Mouse (Mus musculus): ENCODE data around the gene Clec4e. TPM values are rescaled to one million over a fixed set of nuclear protein-coding genes. Genes with fewer than 3 reads are reported as not detected.
"Not testable (repeated sequence)": the region's sequence is repeated elsewhere in the genome, so short reads cannot be mapped to it uniquely, and the experiment has no call there.

Gene Clec4e
- not detected in 2 replicates for polyA plus RNA-seq (2014; fragmentation: Nextera tagmentation; extraction: Ambion mirVana)

DNA sequence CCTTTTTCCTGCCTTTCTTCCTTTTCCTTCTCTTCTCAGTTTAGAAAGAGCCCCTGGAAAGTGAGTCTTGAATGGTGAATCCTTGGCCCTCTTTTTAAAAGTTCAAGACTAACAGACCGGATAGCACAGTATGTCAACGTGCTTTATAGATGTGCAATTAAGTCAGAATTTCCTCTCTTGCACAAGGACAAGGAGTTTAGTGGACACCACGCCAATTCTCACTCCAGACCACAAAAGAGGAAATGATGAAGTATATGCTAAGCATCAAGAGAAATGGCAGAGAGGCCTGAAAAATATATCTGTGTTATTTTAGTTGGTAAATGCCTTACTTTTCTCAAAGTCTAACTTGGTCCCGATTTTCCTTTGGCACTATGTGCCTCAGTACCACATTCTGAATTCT is at the start of gene Clec4e:
Gene Clec4e (minus strand): TSS at position 118 of the 400 bp plus-strand sequence.
- no peak for ATAC-seq (ENCODE audit: low read depth)
- Histone ChIP-seq H3K4me1 (ENCODE audit: control insufficient read depth, insufficient read depth, low read length) (no peaks in the 10 kb centered on the region), H3K27ac (ENCODE audit: low read depth, low read length) (no peak within 1 kb of the TSS), H3K4me2 (ENCODE audit: low read depth, low read length) (no peak within 1 kb of the TSS), H3K36me3 (ENCODE audit: control insufficient read depth, insufficient read depth, low read length) (no peaks in the 10 kb centered on the region), H3K4me3 (ENCODE audit: low read depth, low read length) (no peak within 1 kb of the TSS), H3K9ac (replicated peaks; ENCODE audit: low read depth, low read length) (no peak within 1 kb of the TSS), H3K9me3 (ENCODE audit: control insufficient read depth, low read length) (no peaks in the 10 kb centered on the region), H3K27me3 (ENCODE audit: control insufficient read depth, insufficient read depth, low read length) (no peaks in the 10 kb centered on the region)
- WGBS: 84% methylated on average over 4 of the region's 4 CpGs

- 38% methylated on average over 2 of the region's 2 CpGs for WGBS
- no peak for ATAC-seq (ENCODE audit: low read depth)
- Histone ChIP-seq H3K36me3 (ENCODE audit: control insufficient read depth, insufficient read depth, low read length) (no peaks in the 10 kb centered on the region), H3K4me3 (ENCODE audit: low read depth, low read length) (no peak overlapping the region), H3K27ac (ENCODE audit: low read depth, low read length) (no peak overlapping the region), H3K4me2 (ENCODE audit: low read depth, low read length) (no peak overlapping the region), H3K27me3 (ENCODE audit: control insufficient read depth, insufficient read depth, low read length) (no peaks in the 10 kb centered on the region), H3K4me1 (ENCODE audit: control insufficient read depth, insufficient read depth, low read length) (no peaks in the 10 kb centered on the region), H3K9ac (replicated peaks; ENCODE audit: low read depth, low read length) (no peak overlapping the region), H3K9me3 (ENCODE audit: control insufficient read depth, low read length) (no peaks in the 10 kb centered on the region)
These were observed 42.8 kb upstream of the Clec4e start for GRCm38 (mm10) chr6:123332503-123332902.

DNA sequence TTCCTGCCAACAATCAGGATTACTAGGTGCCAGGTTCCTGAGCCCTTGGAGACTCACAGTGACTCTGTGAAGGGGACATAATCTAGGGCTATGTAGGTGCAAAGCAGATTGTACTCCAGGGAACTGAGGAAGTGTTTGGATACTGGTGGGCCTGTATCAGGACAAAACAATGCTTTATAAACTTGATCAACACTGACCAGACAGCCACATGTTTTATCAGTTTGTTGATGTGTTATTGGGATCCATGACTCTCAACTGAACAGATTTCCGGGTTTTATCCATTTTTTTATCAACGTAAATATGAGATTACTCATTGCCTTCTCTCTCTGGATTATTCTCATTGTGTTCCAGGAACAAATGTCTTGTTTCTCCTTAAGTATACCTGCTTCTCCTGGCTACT is 18.4 kb upstream of the Clec4e start, which contains the start of gene Vmn2r19:
Gene Vmn2r19 (plus strand): TSS at position 301 of the 400 bp plus-strand sequence.
- no peak within 1 kb of the TSS for H3K9ac ChIP-seq (replicated peaks; ENCODE audit: low read depth, low read length)
- H3K4me3 ChIP-seq (ENCODE audit: low read depth, low read length): no peak within 1 kb of the TSS
- H3K27me3 ChIP-seq (ENCODE audit: control insufficient read depth, insufficient read depth, low read length): no peaks in the 10 kb centered on the region
- no peak for ATAC-seq (ENCODE audit: low read depth)
- H3K27ac ChIP-seq (ENCODE audit: low read depth, low read length): no peak within 1 kb of the TSS
- H3K4me1 ChIP-seq (ENCODE audit: control insufficient read depth, insufficient read depth, low read length): no peaks in the 10 kb centered on the region
- WGBS: 97% methylated on average over 2 of the region's 2 CpGs
- no peaks in the 10 kb centered on the region for H3K36me3 ChIP-seq (ENCODE audit: control insufficient read depth, insufficient read depth, low read length)
- no peaks in the 10 kb centered on the region for H3K9me3 ChIP-seq (ENCODE audit: control insufficient read depth, low read length)
- H3K4me2 ChIP-seq (ENCODE audit: low read depth, low read length): no peak within 1 kb of the TSS

- H3K4me3 ChIP-seq (ENCODE audit: low read depth, low read length); H3K27ac ChIP-seq (ENCODE audit: low read depth, low read length); H3K4me1 ChIP-seq (ENCODE audit: control insufficient read depth, insufficient read depth, low read length); H3K9ac ChIP-seq (replicated peaks; ENCODE audit: low read depth, low read length); ATAC-seq (ENCODE audit: low read depth); H3K27me3 ChIP-seq (ENCODE audit: control insufficient read depth, insufficient read depth, low read length); H3K4me2 ChIP-seq (ENCODE audit: low read depth, low read length); H3K36me3 ChIP-seq (ENCODE audit: control insufficient read depth, insufficient read depth, low read length); H3K9me3 ChIP-seq (ENCODE audit: control insufficient read depth, low read length): not testable (repeated sequence)
- 85% methylated on average over 7 of the region's 7 CpGs for WGBS
These were observed 16.6 kb upstream of the Clec4e start for GRCm38 (mm10) chr6:123306315-123306714.

DNA sequence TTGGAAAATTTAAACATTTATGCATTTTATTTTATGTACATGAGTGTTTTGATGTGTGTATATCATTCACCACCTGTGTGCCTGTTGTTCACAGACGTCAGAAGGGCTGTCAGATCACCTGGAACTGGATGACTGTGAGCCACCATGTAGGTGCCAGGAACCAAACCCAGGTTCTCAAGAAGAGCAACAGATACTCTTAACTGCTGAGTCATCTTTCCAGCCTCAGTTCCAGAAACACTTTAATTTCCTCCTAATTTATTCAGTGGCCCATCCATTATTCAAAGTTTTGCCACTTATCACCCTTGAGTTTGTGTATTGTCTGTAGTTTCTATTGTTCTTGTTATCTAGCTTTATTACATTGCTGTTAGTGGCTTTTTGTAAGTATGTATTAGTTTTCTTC is 7.0 kb upstream of the Clec4e start:
- H3K27me3 ChIP-seq (ENCODE audit: control insufficient read depth, insufficient read depth, low read length): no peaks in the 10 kb centered on the region
- ATAC-seq (ENCODE audit: low read depth): no peak
- H3K4me1 ChIP-seq (ENCODE audit: control insufficient read depth, insufficient read depth, low read length): no peaks in the 10 kb centered on the region
- no peak overlapping the region for H3K9ac ChIP-seq (replicated peaks; ENCODE audit: low read depth, low read length)
- H3K9me3 ChIP-seq (ENCODE audit: control insufficient read depth, low read length): no peaks in the 10 kb centered on the region
- H3K36me3 ChIP-seq (ENCODE audit: control insufficient read depth, insufficient read depth, low read length): no peaks in the 10 kb centered on the region
- no peak overlapping the region for H3K27ac ChIP-seq (ENCODE audit: low read depth, low read length)
- no peak overlapping the region for H3K4me3 ChIP-seq (ENCODE audit: low read depth, low read length)
- H3K4me2 ChIP-seq (ENCODE audit: low read depth, low read length): no peak overlapping the region
- 74% methylated on average over 1 of the region's 1 CpGs for WGBS

DNA sequence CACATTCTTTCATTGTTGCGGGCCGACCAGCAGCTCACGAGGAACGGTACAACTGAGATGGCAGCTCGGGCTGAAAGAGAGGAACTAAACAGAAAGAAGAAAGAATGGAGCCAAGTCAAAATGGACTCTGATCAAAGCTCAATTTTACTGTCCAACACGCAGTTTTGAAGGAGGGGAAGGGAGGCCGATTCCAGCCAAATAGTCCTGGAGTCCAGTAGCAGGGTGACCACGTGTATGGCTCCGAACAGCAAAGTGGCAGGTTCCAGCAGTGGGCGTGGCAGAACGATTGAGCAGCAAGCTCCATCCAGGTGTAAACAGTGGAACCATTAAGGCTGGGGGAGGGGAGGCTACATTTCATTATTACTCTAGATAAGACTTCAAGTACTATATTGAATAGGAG is 3.8 kb upstream of the Clec4e start:
- WGBS: 93% methylated on average over 11 of the region's 11 CpGs
- H3K27me3 ChIP-seq (ENCODE audit: control insufficient read depth, insufficient read depth, low read length); H3K36me3 ChIP-seq (ENCODE audit: control insufficient read depth, insufficient read depth, low read length): not testable (repeated sequence)

GRCm38 (mm10) chr6:123292751-123293400 is 3.2 kb upstream of the Clec4e start:
- 94% methylated on average over 1 of the region's 1 CpGs for WGBS
- H3K4me3 ChIP-seq (ENCODE audit: low read depth, low read length): no peak overlapping the region
- no peak for ATAC-seq (ENCODE audit: low read depth)
- H3K4me2 ChIP-seq (ENCODE audit: low read depth, low read length): no peak overlapping the region
- no peaks in the 10 kb centered on the region for H3K9me3 ChIP-seq (ENCODE audit: control insufficient read depth, low read length)
- no peak overlapping the region for H3K27ac ChIP-seq (ENCODE audit: low read depth, low read length)
- no peaks in the 10 kb centered on the region for H3K36me3 ChIP-seq (ENCODE audit: control insufficient read depth, insufficient read depth, low read length)
- no peaks in the 10 kb centered on the region for H3K27me3 ChIP-seq (ENCODE audit: control insufficient read depth, insufficient read depth, low read length)
- H3K9ac ChIP-seq (replicated peaks; ENCODE audit: low read depth, low read length): no peak overlapping the region
- H3K4me1 ChIP-seq (ENCODE audit: control insufficient read depth, insufficient read depth, low read length): no peaks in the 10 kb centered on the region

More for the DNA sequence above, 3.8 kb upstream of the Clec4e start:
- not testable (repeated sequence) for H3K4me2 ChIP-seq (ENCODE audit: low read depth, low read length); H3K27ac ChIP-seq (ENCODE audit: low read depth, low read length); ATAC-seq (ENCODE audit: low read depth); H3K4me3 ChIP-seq (ENCODE audit: low read depth, low read length); H3K4me1 ChIP-seq (ENCODE audit: control insufficient read depth, insufficient read depth, low read length); H3K9me3 ChIP-seq (ENCODE audit: control insufficient read depth, low read length); H3K9ac ChIP-seq (replicated peaks; ENCODE audit: low read depth, low read length)

- Histone ChIP-seq H3K4me3 (ENCODE audit: low read depth, low read length) (no peak overlapping the region), H3K9ac (replicated peaks; ENCODE audit: low read depth, low read length) (no peak overlapping the region), H3K9me3 (ENCODE audit: control insufficient read depth, low read length) (no peaks in the 10 kb centered on the region), H3K4me2 (ENCODE audit: low read depth, low read length) (no peak overlapping the region), H3K27me3 (ENCODE audit: control insufficient read depth, insufficient read depth, low read length) (no peaks in the 10 kb centered on the region), H3K36me3 (ENCODE audit: control insufficient read depth, insufficient read depth, low read length) (no peaks in the 10 kb centered on the region), H3K27ac (ENCODE audit: low read depth, low read length) (no peak overlapping the region), H3K4me1 (ENCODE audit: control insufficient read depth, insufficient read depth, low read length) (no peaks in the 10 kb centered on the region)
- WGBS: 83% methylated on average over 10 of the region's 10 CpGs
- no peak for ATAC-seq (ENCODE audit: low read depth)
These were observed 739 bp downstream of the Clec4e start for GRCm38 (mm10) chr6:123288931-123289330.

DNA sequence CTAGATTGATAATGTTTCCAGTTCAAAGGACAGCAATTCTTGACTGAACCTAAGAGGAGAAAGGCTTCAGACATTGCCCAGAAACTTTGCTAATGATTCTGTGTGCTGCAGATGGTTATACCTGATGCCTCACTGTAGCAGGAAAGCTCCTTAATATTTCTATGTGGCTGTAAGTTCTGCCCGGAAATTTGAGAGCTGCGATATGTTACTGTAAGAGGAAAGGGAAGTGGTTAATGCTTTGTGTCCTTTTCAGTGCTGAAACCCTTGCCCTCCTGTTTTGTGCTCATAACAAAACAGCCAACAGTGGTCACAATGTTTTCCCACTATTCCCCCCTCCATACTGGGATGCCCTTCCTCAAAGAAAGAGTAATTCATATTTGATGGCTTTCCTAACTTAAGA is 3.4 kb downstream of the Clec4e start:
- 91% methylated on average over 2 of the region's 2 CpGs for WGBS
- Histone ChIP-seq H3K4me1 (ENCODE audit: control insufficient read depth, insufficient read depth, low read length) (no peaks in the 10 kb centered on the region), H3K27ac (ENCODE audit: low read depth, low read length) (no peak overlapping the region), H3K27me3 (ENCODE audit: control insufficient read depth, insufficient read depth, low read length) (no peaks in the 10 kb centered on the region), H3K36me3 (ENCODE audit: control insufficient read depth, insufficient read depth, low read length) (no peaks in the 10 kb centered on the region), H3K4me3 (ENCODE audit: low read depth, low read length) (no peak overlapping the region), H3K4me2 (ENCODE audit: low read depth, low read length) (no peak overlapping the region), H3K9me3 (ENCODE audit: control insufficient read depth, low read length) (no peaks in the 10 kb centered on the region), H3K9ac (replicated peaks; ENCODE audit: low read depth, low read length) (no peak overlapping the region)
- ATAC-seq (ENCODE audit: low read depth): no peak

Measured in neural tube, embryonic 14.5 days (tissue).